Mouse (Mus musculus) intestine, postnatal 0 days (tissue): ENCODE results near the gene Rhof. TPM values are rescaled to one million over a fixed set of nuclear protein-coding genes. Genes with fewer than 3 reads are reported as not detected.
A peak's percentile ranks its signal among the peaks of the same experiment; 100 is the strongest.

Experiments used
- ATAC-seq: fragments of 200-750 bp; cut with Nextera tagmentation; 2 replicates; pipeline ENCODE4 v1.8.0; 2017; ENCODE audit warnings: mild to moderate bottlenecking, moderate TSS enrichment, moderate library complexity
- H3K27ac ChIP-seq: fragments of 300-500 bp; sonication (generic); 2 replicates; pipeline ENCODE4 v1.5.1; 2014; ENCODE audit warnings: mild to moderate bottlenecking, low read depth, low read length, moderate library complexity
- H3K27me3 ChIP-seq: fragments of 300-500 bp; sonication (generic); replicated peaks from 2 replicates; pipeline ENCODE4 v1.6.1; 2014; ENCODE audit warnings: low read length, mixed read lengths; ENCODE audit not compliant: control insufficient read depth, insufficient read depth
- H3K36me3 ChIP-seq: fragments of 300-500 bp; sonication (generic); 2 replicates; pipeline ENCODE4 v1.6.1; 2014; ENCODE audit warnings: mild to moderate bottlenecking, moderate library complexity; ENCODE audit not compliant: control insufficient read depth, insufficient read depth
- H3K4me1 ChIP-seq: fragments of 300-500 bp; sonication (generic); replicated peaks from 2 replicates; pipeline ENCODE4 v1.6.1; 2014; ENCODE audit warnings: antibody characterized with exemption, low read length, mixed read lengths; ENCODE audit not compliant: control insufficient read depth, insufficient read depth
- H3K4me2 ChIP-seq: fragments of 300-500 bp; sonication (generic); replicated peaks from 2 replicates; pipeline ENCODE4 v1.6.1; 2014; ENCODE audit warnings: low read depth, mild to moderate bottlenecking, moderate library complexity
- H3K4me3 ChIP-seq: fragments of 300-500 bp; sonication (generic); 2 replicates; pipeline ENCODE4 v1.5.1; 2014; ENCODE audit warnings: low read depth, low read length
- H3K9ac ChIP-seq: fragments of 300-500 bp; sonication (generic); 2 replicates; pipeline ENCODE4 v1.6.1; 2014; ENCODE audit warnings: mild to moderate bottlenecking, low read depth, low read length
- H3K9me3 ChIP-seq: fragments of 300-500 bp; sonication (generic); 2 replicates; pipeline ENCODE4 v1.6.1; 2016; ENCODE audit warnings: mixed run types; ENCODE audit not compliant: control insufficient read depth
- CTCF ChIP-seq: sonication (generic); IDR thresholded peaks from 2 replicates; pipeline ENCODE4 v1.5.1; 2016; ENCODE audit warnings: low read depth, mild to moderate bottlenecking, control low read depth, antibody characterized with exemption, moderate library complexity
- WGBS: fragments of 180-500 bp; shearing (Covaris S2); extraction: QIAGEN DNeasy Blood & Tissue Kit; methylation state at CpG from one replicate; pipeline ENCODE4 v1.1.7; 2014; 5-methylcytosine and 5-hydroxymethylcytosine counted together
- polyA plus RNA-seq: library from polyadenylated mRNA; unstranded; fragments of >200 nt; fragmentation: Nextera tagmentation; extraction: Ambion mirVana; gene quantifications from 2 replicates; pipeline ENCODE4 v1.2.1, GENCODE M21; 2015

The Rhof gene
- polyA plus RNA-seq, 1 experiment from 2014 or later: 17.0 TPM

- no peaks in the 10 kb centered on the region; the same call in 1 of the 2 replicates for H3K36me3 ChIP-seq
- ATAC-seq: peak; percentile 19
- peak overlapping the region; percentile 98 for H3K4me2 ChIP-seq
- H3K27ac ChIP-seq: peak overlapping the region; percentile 100
- no peak for TF ChIP-seq CTCF
- 2% methylated on average over 20 of the region's 20 CpGs for WGBS
- H3K9ac ChIP-seq: peak overlapping the region; percentile 99
- H3K4me3 ChIP-seq: peak overlapping the region; percentile 86
- peaks cover 12% of the 10 kb centered on the region for H3K4me1 ChIP-seq
- no peaks in the 10 kb centered on the region for H3K9me3 ChIP-seq
- H3K27me3 ChIP-seq: no peaks in the 10 kb centered on the region
These were observed 4.8 kb upstream of the Rhof start for GRCm38 (mm10) chr5:123137044-123137909.

- Histone ChIP-seq H3K4me1 (peaks cover 12% of the 10 kb centered on the region), H3K27me3 (no peaks in the 10 kb centered on the region), H3K9ac (peak overlapping the region; percentile 99), H3K36me3 (no peaks in the 10 kb centered on the region; the same call in 1 of the 2 replicates), H3K4me3 (peak overlapping the region; percentile 86), H3K9me3 (no peaks in the 10 kb centered on the region), H3K4me2 (peak overlapping the region; percentile 98), H3K27ac (peak overlapping the region; percentile 100)
- TF ChIP-seq CTCF: no peak
- peak; percentile 65 for ATAC-seq
- WGBS: 2% methylated on average over 13 of the region's 13 CpGs
These were observed 4.0 kb upstream of the Rhof start for GRCm38 (mm10) chr5:123136361-123137043.

DNA sequence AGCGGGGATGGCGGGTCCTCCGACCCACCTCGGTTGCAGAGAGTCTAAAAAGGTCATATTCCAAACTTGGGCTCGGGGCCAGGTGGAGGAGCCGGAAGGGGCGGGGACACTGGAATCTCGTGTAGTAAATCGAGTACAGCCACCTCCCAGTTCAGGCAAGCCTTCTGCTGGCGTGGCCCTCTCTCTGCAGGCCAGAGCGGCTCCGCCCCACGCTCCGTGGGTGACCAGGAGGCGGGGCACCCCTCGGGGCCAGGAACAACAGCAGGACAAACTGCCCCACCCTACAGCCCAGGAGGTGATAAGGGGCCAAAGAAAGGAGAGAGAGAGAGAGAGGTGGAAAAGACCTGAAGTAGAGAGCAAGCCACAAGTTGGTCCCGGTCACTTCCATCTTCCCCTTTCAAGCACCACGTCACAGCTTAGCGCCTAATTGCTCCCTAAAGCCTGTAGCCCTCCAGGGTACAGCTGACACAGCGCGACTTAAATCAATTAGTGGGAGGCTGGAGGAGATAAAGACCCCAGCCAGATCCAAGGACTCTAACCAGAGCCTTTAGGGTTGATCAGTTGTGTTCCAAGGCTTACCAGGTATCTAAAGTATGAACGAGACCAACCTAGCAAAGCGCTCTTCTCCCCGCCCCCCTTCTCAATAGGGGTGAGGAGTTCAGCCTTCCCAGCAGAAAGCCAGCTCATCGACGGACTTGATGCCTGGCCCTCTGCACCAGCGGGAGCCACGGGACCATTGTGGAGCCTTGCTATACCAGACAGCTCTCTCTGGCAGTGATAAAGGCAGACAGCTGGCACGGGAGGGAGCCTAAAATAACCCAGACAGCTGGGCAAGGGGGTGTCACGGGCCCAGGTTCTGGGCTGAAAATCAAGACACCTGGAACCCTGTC lies 3.2 kb upstream of the Rhof start:
- Histone ChIP-seq H3K9me3 (no peaks in the 10 kb centered on the region), H3K36me3 (no peaks in the 10 kb centered on the region; the same call in 1 of the 2 replicates), H3K4me1 (peaks cover 12% of the 10 kb centered on the region), H3K27ac (peak overlapping the region; percentile 100), H3K27me3 (no peaks in the 10 kb centered on the region), H3K9ac (peak overlapping the region; percentile 99), H3K4me2 (peak overlapping the region; percentile 98), H3K4me3 (peak overlapping the region; percentile 86)
- 4% methylated on average over 30 of the region's 30 CpGs for WGBS
- peak; percentile 62 for ATAC-seq
- peak; percentile 52 for TF ChIP-seq CTCF

GRCm38 (mm10) chr5:123134875-123135382 lies 2.4 kb upstream of the Rhof start:
- no peak for ATAC-seq
- H3K4me1 ChIP-seq: peaks cover 12% of the 10 kb centered on the region
- no peak overlapping the region for H3K9ac ChIP-seq
- H3K27me3 ChIP-seq: no peaks in the 10 kb centered on the region
- peak overlapping the region; percentile 86 for H3K4me3 ChIP-seq
- 19% methylated on average over 8 of the region's 8 CpGs for WGBS
- TF ChIP-seq CTCF: no peak
- H3K4me2 ChIP-seq: peak overlapping the region; percentile 98
- no peaks in the 10 kb centered on the region; the same call in 1 of the 2 replicates for H3K36me3 ChIP-seq
- no peaks in the 10 kb centered on the region for H3K9me3 ChIP-seq
- H3K27ac ChIP-seq: peak overlapping the region; percentile 100

DNA sequence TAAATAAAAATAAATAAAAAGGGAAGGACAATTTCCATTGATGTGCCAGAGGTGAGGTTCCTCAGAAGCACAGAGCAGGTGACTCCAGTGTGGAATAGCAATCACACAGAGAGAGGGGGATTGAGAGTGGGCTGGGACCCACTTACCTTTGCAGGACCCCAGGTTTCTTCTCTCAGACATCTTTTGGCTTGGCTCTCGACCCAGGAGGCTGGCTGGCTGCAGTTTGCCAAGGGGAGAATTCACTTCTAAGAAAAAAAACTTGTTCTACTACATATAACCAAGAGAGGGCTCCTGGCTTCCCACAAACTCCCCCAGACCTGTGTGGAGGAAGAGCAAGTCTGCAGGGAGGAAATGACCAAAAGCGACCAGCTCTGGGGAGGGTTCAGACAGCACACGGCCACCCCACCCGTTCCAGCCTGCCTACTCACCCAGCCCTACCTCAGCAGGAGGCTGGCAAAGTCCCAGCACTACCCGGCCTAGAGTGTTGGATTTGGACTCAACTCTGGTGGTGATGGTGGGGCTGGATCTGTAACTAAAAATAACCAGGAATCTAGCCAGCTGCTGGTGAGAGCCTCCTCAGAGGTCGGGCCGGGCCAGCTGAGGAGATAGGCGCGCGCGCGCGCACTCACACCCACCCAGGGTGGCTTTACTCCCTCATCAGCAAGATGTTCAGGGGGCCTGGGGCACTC lies 1.8 kb upstream of the Rhof start:
- no peaks in the 10 kb centered on the region; the same call in 1 of the 2 replicates for H3K36me3 ChIP-seq
- 14% methylated on average over 13 of the region's 13 CpGs for WGBS
- no peak overlapping the region for H3K9ac ChIP-seq
- peak overlapping the region; percentile 98 for H3K4me2 ChIP-seq
- no peak overlapping the region for H3K4me3 ChIP-seq
- peak overlapping the region; percentile 100 for H3K27ac ChIP-seq
- ATAC-seq: no peak
- no peaks in the 10 kb centered on the region for H3K9me3 ChIP-seq
- peak; percentile 25; the same call in 1 of the 2 replicates for TF ChIP-seq CTCF
- H3K27me3 ChIP-seq: no peaks in the 10 kb centered on the region
- peaks cover 12% of the 10 kb centered on the region for H3K4me1 ChIP-seq
